Mouse (Mus musculus): Measurements from ENCODE around the gene Srsf9.
"Not testable (repeated sequence)": the region's sequence is repeated elsewhere in the genome, so short reads cannot be mapped to it uniquely, and the experiment has no call there.

Srsf9 gene

GRCm38 (mm10) chr5:115364782-115365181, 37.8 kb downstream of the Srsf9 start:
- no peak for DNase-seq (ENCODE audit: low read depth, low spot score)

- DNase-seq (ENCODE audit: low read depth, low spot score), result no peak
Measured at GRCm38 (mm10) chr5:115371736-115372135, 44.8 kb downstream of the Srsf9 start.

- no peak for DNase-seq (ENCODE audit: low read depth, low spot score)
Measured at GRCm38 (mm10) chr5:115373441-115374203, 46.6 kb downstream of the Srsf9 start.

- no peak for DNase-seq (ENCODE audit: low read depth, low spot score)
Measured at GRCm38 (mm10) chr5:115374204-115374820, 47.3 kb downstream of the Srsf9 start.

GRCm38 (mm10) chr5:115375436-115375835, 48.5 kb downstream of the Srsf9 start:
- DNase-seq (ENCODE audit: low read depth, low spot score), result no peak

- DNase-seq (ENCODE audit: low read depth, low spot score), result not testable (repeated sequence)
Measured at GRCm38 (mm10) chr5:115378882-115379281, 51.9 kb downstream of the Srsf9 start.

All from c-Kit-negative CD71-positive TER-119-positive erythroid progenitor cells, embryonic 14.5 days (primary cell).